Mouse (Mus musculus): ENCODE data around the gene Btbd35f11. TPM values are rescaled to one million over a fixed set of nuclear protein-coding genes. Genes with fewer than 3 reads are reported as not detected.
"Not testable (repeated sequence)": the region's sequence is repeated elsewhere in the genome, so short reads cannot be mapped to it uniquely, and the experiment has no call there.

The Btbd35f11 gene
- not detected for total RNA-seq (2022)

DNA sequence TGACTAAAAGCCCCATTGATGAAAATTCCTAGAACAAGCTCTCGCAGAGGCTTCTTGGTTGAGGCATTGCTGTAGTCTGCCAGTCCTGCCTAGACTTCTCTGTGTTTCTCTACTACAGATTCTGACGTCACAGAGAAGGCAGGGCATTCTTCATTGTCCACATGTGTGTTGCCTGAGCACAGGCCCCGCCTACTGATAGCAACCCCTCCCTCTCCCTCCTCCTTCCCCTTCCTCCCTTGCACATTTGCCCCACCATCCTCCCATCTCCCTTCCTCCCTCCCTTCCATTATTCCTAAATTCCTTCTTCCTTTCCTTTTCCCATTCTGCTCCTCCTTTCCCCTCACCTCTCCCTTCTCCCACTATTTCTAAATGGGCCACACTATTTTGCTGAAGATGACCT lies at the start of gene Btbd35f11:
Gene Btbd35f11 (minus strand): TSS at position 101 of the 400 bp plus-strand sequence.
- not testable (repeated sequence) for DNase-seq (ENCODE audit: low spot score in 2 of 2)

DNA sequence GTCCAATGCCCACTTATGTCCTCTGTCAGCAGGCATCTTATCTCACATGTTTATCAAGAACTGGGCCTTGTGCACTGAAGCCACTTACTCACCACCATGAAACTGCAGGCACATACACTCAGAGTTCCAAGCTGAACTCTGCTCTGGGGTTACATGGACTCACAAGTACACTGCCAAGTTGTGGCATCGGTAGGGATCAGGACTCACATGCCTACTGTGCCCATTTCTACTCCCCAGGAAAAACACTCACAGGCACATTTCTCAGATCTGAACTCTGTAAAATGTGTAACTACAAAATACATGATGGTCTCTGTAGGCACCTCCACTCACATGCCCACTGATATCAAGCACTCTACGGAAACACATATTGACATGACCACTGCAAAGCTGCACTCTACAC lies 33.5 kb downstream of the Btbd35f11 start:
- DNase-seq (ENCODE audit: low spot score in 2 of 2): not testable (repeated sequence)

Other genes with a start within 250 kb of the Btbd35f11 start
- not detected for gene Btbd35f24, start 247.9 kb downstream of the Btbd35f11 start, total RNA-seq (2022)

Data from left cerebral cortex, adult 8-10 months (tissue).